Mouse (Mus musculus): ENCODE data around the gene Cavin1.

- TF ChIP-seq MYC (IDR thresholded peaks at IDR 0.05; ENCODE audit: low read depth, low read length), result no peak
- TF ChIP-seq ELF1 (IDR thresholded peaks at IDR 0.05; ENCODE audit: low read depth, low read length), result no peak
- no peak for TF ChIP-seq CTCF (conservative IDR thresholded peaks at IDR 0.05 in 1 of 2, IDR thresholded peaks at IDR 0.05 in 1 of 2; ENCODE audit: low read depth in 2 of 2, low read length in 2 of 2)
- no peak for TF ChIP-seq E2F4 (IDR thresholded peaks at IDR 0.05; ENCODE audit: insufficient replicate concordance, low read depth, low read length)
- TF ChIP-seq KAT2A (IDR thresholded peaks at IDR 0.05; ENCODE audit: insufficient replicate concordance, low read length), result no peak
- TF ChIP-seq BHLHE40 (IDR thresholded peaks at IDR 0.05; ENCODE audit: low read depth, low read length), result no peak
- no peak for TF ChIP-seq EP300 (IDR thresholded peaks at IDR 0.05; ENCODE audit: low read length)
- TF ChIP-seq MAZ (IDR thresholded peaks at IDR 0.05; ENCODE audit: low read depth, low read length), result no peak
- no peak for TF ChIP-seq POLR2A (IDR thresholded peaks at IDR 0.05; ENCODE audit: low read depth, low read length)
- TF ChIP-seq JUND (conservative IDR thresholded peaks at IDR 0.05; ENCODE audit: low read depth, low read length), result no peak
Observed at GRCm38 (mm10) chr11:100996501-100996900, 25.8 kb upstream of the Cavin1 start.

Measured in CH12.LX (cell line).